Mouse (Mus musculus): ENCODE results near the gene Slc25a19. TPM values are rescaled to one million over a fixed set of nuclear protein-coding genes. Genes with fewer than 3 reads are reported as not detected.

Slc25a19 gene
- polyA plus RNA-seq, 1 experiment from 2014 or later, result 19.9 TPM

DNA sequence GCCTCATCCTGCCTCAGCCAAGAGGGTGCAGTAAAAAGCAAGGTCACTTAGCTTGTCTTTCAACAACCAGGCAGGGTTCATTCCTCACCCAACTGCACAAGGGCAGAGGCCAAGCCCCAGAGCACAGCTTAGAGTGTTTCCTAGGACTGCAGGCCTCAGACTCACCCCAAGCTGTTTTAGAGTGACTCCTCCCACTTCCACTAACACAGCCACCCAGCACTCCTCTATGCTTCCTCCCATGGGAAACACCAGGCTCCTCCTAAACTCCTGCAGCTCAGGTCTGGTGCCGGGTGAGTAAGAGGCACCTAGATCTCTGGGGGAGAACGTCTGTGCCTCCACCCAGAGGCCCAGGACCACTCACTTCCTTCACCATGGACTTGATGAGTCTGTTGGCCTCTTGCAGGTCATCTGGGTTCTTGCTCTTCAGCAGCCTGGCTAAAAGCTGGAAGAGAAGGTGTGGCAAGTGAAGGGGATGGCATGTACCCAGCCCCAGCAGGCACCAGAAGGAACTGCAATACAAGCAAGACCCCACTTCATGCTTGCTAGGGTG is 37.5 kb downstream of the Slc25a19 start:
- H3K36me3 ChIP-seq (replicated peaks; ENCODE audit: control insufficient read depth, insufficient read depth, low read depth, low read length), result peaks cover 39% of the 10 kb centered on the region
- no peak overlapping the region for H3K4me3 ChIP-seq (ENCODE audit: low read depth, low read length)
- no peak overlapping the region for H3K9ac ChIP-seq (replicated peaks; ENCODE audit: low read length)
- no peaks in the 10 kb centered on the region for H3K9me3 ChIP-seq (replicated peaks; ENCODE audit: control insufficient read depth, low read length)
- ATAC-seq (replicated peaks; ENCODE audit: insufficient number of reproducible peaks, low FRiP score, low TSS enrichment, low read depth) (no peak), DNase-seq (ENCODE audit: low spot score) (no peak)
- 87% methylated on average over 2 of the region's 2 CpGs for WGBS
- H3K4me2 ChIP-seq (ENCODE audit: low read depth, low read length), result no peak overlapping the region
- H3K27ac ChIP-seq (replicated peaks; ENCODE audit: low read depth, low read length), result no peak overlapping the region
- no peaks in the 10 kb centered on the region for H3K4me1 ChIP-seq (ENCODE audit: control insufficient read depth, insufficient read depth, low read length)
- no peaks in the 10 kb centered on the region for H3K27me3 ChIP-seq (ENCODE audit: control insufficient read depth, insufficient read depth, low read length)

- Histone ChIP-seq H3K4me2 (ENCODE audit: low read depth, low read length) (no peak overlapping the region), H3K36me3 (replicated peaks; ENCODE audit: control insufficient read depth, insufficient read depth, low read depth, low read length) (peaks cover 37% of the 10 kb centered on the region), H3K27me3 (ENCODE audit: control insufficient read depth, insufficient read depth, low read length) (no peaks in the 10 kb centered on the region), H3K27ac (replicated peaks; ENCODE audit: low read depth, low read length) (no peak overlapping the region), H3K9me3 (replicated peaks; ENCODE audit: control insufficient read depth, low read length) (no peaks in the 10 kb centered on the region), H3K4me3 (ENCODE audit: low read depth, low read length) (no peak overlapping the region), H3K4me1 (ENCODE audit: control insufficient read depth, insufficient read depth, low read length) (no peaks in the 10 kb centered on the region), H3K9ac (replicated peaks; ENCODE audit: low read length) (no peak overlapping the region)
- WGBS, result 84% methylated on average over 9 of the region's 9 CpGs
- DNase-seq (ENCODE audit: low spot score) (no peak), ATAC-seq (replicated peaks; ENCODE audit: insufficient number of reproducible peaks, low FRiP score, low TSS enrichment, low read depth) (no peak)
Measured at GRCm38 (mm10) chr11:115587984-115588383, 40.1 kb downstream of the Slc25a19 start.

DNA sequence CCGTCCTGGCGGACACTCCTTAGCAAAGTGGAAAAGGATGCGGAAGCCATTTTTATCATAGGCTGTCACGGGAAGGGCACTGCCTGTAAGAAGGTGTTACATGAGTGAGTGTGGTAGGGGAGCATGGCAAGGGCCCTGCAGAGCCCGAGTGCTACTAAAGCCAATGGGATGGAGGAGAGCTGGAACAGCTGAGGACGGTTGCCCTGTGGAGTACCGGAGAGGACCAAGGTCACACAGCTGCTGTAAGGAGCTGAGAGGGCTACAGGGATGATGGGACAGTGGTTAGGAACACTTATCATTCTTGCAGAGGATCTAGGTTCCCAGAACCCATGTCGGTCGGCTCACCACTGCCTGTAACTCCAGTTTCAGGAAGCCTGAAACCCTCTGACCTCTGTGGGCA is 41.7 kb downstream of the Slc25a19 start:
- Histone ChIP-seq H3K4me2 (ENCODE audit: low read depth, low read length) (no peak overlapping the region), H3K9ac (replicated peaks; ENCODE audit: low read length) (no peak overlapping the region), H3K9me3 (replicated peaks; ENCODE audit: control insufficient read depth, low read length) (no peaks in the 10 kb centered on the region), H3K27me3 (ENCODE audit: control insufficient read depth, insufficient read depth, low read length) (no peaks in the 10 kb centered on the region), H3K4me3 (ENCODE audit: low read depth, low read length) (no peak overlapping the region), H3K27ac (replicated peaks; ENCODE audit: low read depth, low read length) (no peak overlapping the region), H3K36me3 (replicated peaks; ENCODE audit: control insufficient read depth, insufficient read depth, low read depth, low read length) (peaks cover 34% of the 10 kb centered on the region), H3K4me1 (ENCODE audit: control insufficient read depth, insufficient read depth, low read length) (no peaks in the 10 kb centered on the region)
- ATAC-seq (replicated peaks; ENCODE audit: insufficient number of reproducible peaks, low FRiP score, low TSS enrichment, low read depth) (no peak), DNase-seq (ENCODE audit: low spot score) (no peak)
- 92% methylated on average over 9 of the region's 9 CpGs for WGBS

GRCm38 (mm10) chr11:115585573-115586100 is 42.5 kb downstream of the Slc25a19 start:
- H3K36me3 ChIP-seq (replicated peaks; ENCODE audit: control insufficient read depth, insufficient read depth, low read depth, low read length), result peaks cover 37% of the 10 kb centered on the region
- H3K4me1 ChIP-seq (ENCODE audit: control insufficient read depth, insufficient read depth, low read length), result no peaks in the 10 kb centered on the region
- 90% methylated on average over 7 of the region's 7 CpGs for WGBS
- H3K9ac ChIP-seq (replicated peaks; ENCODE audit: low read length), result no peak overlapping the region
- no peak overlapping the region for H3K4me2 ChIP-seq (ENCODE audit: low read depth, low read length)
- no peak for DNase-seq (ENCODE audit: low spot score)
- no peak for ATAC-seq (replicated peaks; ENCODE audit: insufficient number of reproducible peaks, low FRiP score, low TSS enrichment, low read depth)
- no peak overlapping the region for H3K4me3 ChIP-seq (ENCODE audit: low read depth, low read length)
- H3K9me3 ChIP-seq (replicated peaks; ENCODE audit: control insufficient read depth, low read length), result no peaks in the 10 kb centered on the region
- H3K27me3 ChIP-seq (ENCODE audit: control insufficient read depth, insufficient read depth, low read length), result no peaks in the 10 kb centered on the region
- no peak overlapping the region for H3K27ac ChIP-seq (replicated peaks; ENCODE audit: low read depth, low read length)

- Histone ChIP-seq H3K27me3 (ENCODE audit: control insufficient read depth, insufficient read depth, low read length) (no peaks in the 10 kb centered on the region), H3K9ac (replicated peaks; ENCODE audit: low read length) (no peak overlapping the region), H3K9me3 (replicated peaks; ENCODE audit: control insufficient read depth, low read length) (no peaks in the 10 kb centered on the region), H3K27ac (replicated peaks; ENCODE audit: low read depth, low read length) (no peak overlapping the region), H3K36me3 (replicated peaks; ENCODE audit: control insufficient read depth, insufficient read depth, low read depth, low read length) (peaks cover 30% of the 10 kb centered on the region), H3K4me3 (ENCODE audit: low read depth, low read length) (no peak overlapping the region), H3K4me2 (ENCODE audit: low read depth, low read length) (no peak overlapping the region), H3K4me1 (ENCODE audit: control insufficient read depth, insufficient read depth, low read length) (no peaks in the 10 kb centered on the region)
- DNase-seq (ENCODE audit: low spot score) (no peak), ATAC-seq (replicated peaks; ENCODE audit: insufficient number of reproducible peaks, low FRiP score, low TSS enrichment, low read depth) (no peak)
- 90% methylated on average over 10 of the region's 10 CpGs for WGBS
Measured at GRCm38 (mm10) chr11:115584376-115585073, 43.6 kb downstream of the Slc25a19 start.

- Histone ChIP-seq H3K9ac (replicated peaks; ENCODE audit: low read length) (no peak overlapping the region), H3K9me3 (replicated peaks; ENCODE audit: control insufficient read depth, low read length) (no peaks in the 10 kb centered on the region), H3K36me3 (replicated peaks; ENCODE audit: control insufficient read depth, insufficient read depth, low read depth, low read length) (peaks cover 27% of the 10 kb centered on the region), H3K27ac (replicated peaks; ENCODE audit: low read depth, low read length) (no peak overlapping the region), H3K4me3 (ENCODE audit: low read depth, low read length) (no peak overlapping the region), H3K27me3 (ENCODE audit: control insufficient read depth, insufficient read depth, low read length) (no peaks in the 10 kb centered on the region), H3K4me2 (ENCODE audit: low read depth, low read length) (no peak overlapping the region), H3K4me1 (ENCODE audit: control insufficient read depth, insufficient read depth, low read length) (no peaks in the 10 kb centered on the region)
- 86% methylated on average over 10 of the region's 10 CpGs for WGBS
- no peak for ATAC-seq (replicated peaks; ENCODE audit: insufficient number of reproducible peaks, low FRiP score, low TSS enrichment, low read depth)
- DNase-seq (ENCODE audit: low spot score), result no peak
Measured at GRCm38 (mm10) chr11:115582913-115583606, 45.0 kb downstream of the Slc25a19 start.

GRCm38 (mm10) chr11:115579080-115579479 is 49.0 kb downstream of the Slc25a19 start:
- Histone ChIP-seq H3K9ac (replicated peaks; ENCODE audit: low read length) (no peak overlapping the region), H3K4me2 (ENCODE audit: low read depth, low read length) (no peak overlapping the region), H3K4me3 (ENCODE audit: low read depth, low read length) (no peak overlapping the region), H3K36me3 (replicated peaks; ENCODE audit: control insufficient read depth, insufficient read depth, low read depth, low read length) (peaks cover 8% of the 10 kb centered on the region), H3K4me1 (ENCODE audit: control insufficient read depth, insufficient read depth, low read length) (no peaks in the 10 kb centered on the region), H3K27ac (replicated peaks; ENCODE audit: low read depth, low read length) (no peak overlapping the region), H3K9me3 (replicated peaks; ENCODE audit: control insufficient read depth, low read length) (no peaks in the 10 kb centered on the region), H3K27me3 (ENCODE audit: control insufficient read depth, insufficient read depth, low read length) (no peaks in the 10 kb centered on the region)
- ATAC-seq (replicated peaks; ENCODE audit: insufficient number of reproducible peaks, low FRiP score, low TSS enrichment, low read depth), result no peak
- no peak for DNase-seq (ENCODE audit: low spot score)

DNA sequence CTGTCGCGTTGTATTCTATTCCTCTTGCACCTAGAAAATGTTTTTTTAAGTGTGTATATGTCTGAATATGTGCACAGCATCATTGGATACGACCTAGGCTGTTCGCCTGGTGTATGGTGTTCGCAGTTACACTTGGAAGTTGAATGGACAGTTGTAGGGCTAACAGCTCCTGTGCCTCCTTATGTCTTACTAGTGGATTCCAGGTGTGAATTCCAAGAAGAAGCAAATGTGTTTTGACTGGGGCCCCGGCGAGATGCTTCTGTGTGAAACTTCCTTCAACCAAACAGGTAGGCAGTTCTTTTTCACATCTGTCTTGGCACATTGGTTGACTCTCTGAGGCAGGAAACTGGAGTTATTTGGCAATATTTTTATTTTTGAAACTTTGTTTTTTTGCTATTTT is 63.1 kb downstream of the Slc25a19 start:
- H3K36me3 ChIP-seq (replicated peaks; ENCODE audit: control insufficient read depth, insufficient read depth, low read depth, low read length), result peaks cover 7% of the 10 kb centered on the region
- 20% methylated on average over 7 of the region's 7 CpGs for whole genome bisulfite sequencing
- ATAC-seq (replicated peaks; ENCODE audit: insufficient number of reproducible peaks, low FRiP score, low TSS enrichment, low read depth) (no peak), DNase-seq (ENCODE audit: low spot score) (no peak)
- H3K9me3 ChIP-seq (replicated peaks; ENCODE audit: control insufficient read depth, low read length), result no peaks in the 10 kb centered on the region
- peaks cover 3% of the 10 kb centered on the region; the same call in 1 of the 2 replicates for H3K4me1 ChIP-seq (ENCODE audit: control insufficient read depth, insufficient read depth, low read length)
- peak overlapping the region; percentile 78 for H3K9ac ChIP-seq (replicated peaks; ENCODE audit: low read length)
- H3K27ac ChIP-seq (replicated peaks; ENCODE audit: low read depth, low read length), result no peak overlapping the region
- no peaks in the 10 kb centered on the region for H3K27me3 ChIP-seq (ENCODE audit: control insufficient read depth, insufficient read depth, low read length)
- H3K4me2 ChIP-seq (ENCODE audit: low read depth, low read length), result peak overlapping the region; percentile 78
- H3K4me3 ChIP-seq (ENCODE audit: low read depth, low read length), result peak overlapping the region; percentile 76

Measured in embryonic facial prominence, embryonic 11.5 days (tissue).